Mouse (Mus musculus): ENCODE data around the gene Tmcc2. TPM values are rescaled to one million over a fixed set of nuclear protein-coding genes. Genes with fewer than 3 reads are reported as not detected.

The Tmcc2 gene
- polyA plus RNA-seq, 1 experiment from 2014 or later = 154 TPM

DNA sequence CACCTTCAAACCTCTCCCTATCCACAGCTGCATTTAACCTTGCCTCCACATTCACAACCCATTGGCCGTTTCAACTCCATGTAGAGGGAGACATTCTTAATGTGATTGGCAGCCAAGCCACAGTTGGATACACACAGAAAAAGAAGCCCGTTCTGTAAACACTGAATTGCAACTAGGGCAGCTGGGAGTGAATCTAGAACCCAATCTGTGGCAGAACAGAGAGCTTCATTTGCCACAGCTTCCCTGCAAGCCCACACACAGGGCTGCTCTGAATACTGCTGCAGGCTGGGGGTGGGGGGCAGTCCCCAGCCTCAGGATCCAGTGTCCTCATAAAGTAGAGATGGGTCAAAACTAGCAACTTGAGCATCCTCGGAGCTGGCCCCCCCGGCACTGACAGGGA is 4.8 kb downstream of the Tmcc2 start:
- peaks cover 7% of the 10 kb centered on the region for H3K27me3 ChIP-seq (ENCODE audit: insufficient read depth, low read length)
- ATAC-seq (no peak), DNase-seq (no peak)
- no peak overlapping the region for H3K9ac ChIP-seq (replicated peaks)
- WGBS (ENCODE audit: insufficient replicate concordance) = 78% methylated on average over 4 of the region's 4 CpGs
- TF ChIP-seq CTCF (IDR thresholded peaks at IDR 0.05; ENCODE audit: low read depth) (no peak), EP300 (IDR thresholded peaks at IDR 0.05; ENCODE audit: low read depth) (no peak)
- peak overlapping the region; percentile 90 for H3K4me2 ChIP-seq (ENCODE audit: low read depth, low read length)
- peaks cover 5% of the 10 kb centered on the region for H3K36me3 ChIP-seq (replicated peaks; ENCODE audit: insufficient read depth, low read length)
- no peak overlapping the region for H3K27ac ChIP-seq (ENCODE audit: low read depth)
- no peaks in the 10 kb centered on the region for H3K9me3 ChIP-seq (ENCODE audit: low read length)
- H3K4me3 ChIP-seq (ENCODE audit: low read depth, low read length) = 0 out of 2 replicates have a peak overlapping the region, but pooled peaks have one; percentile 24
- peaks cover 31% of the 10 kb centered on the region for H3K4me1 ChIP-seq (ENCODE audit: insufficient read depth)

DNA sequence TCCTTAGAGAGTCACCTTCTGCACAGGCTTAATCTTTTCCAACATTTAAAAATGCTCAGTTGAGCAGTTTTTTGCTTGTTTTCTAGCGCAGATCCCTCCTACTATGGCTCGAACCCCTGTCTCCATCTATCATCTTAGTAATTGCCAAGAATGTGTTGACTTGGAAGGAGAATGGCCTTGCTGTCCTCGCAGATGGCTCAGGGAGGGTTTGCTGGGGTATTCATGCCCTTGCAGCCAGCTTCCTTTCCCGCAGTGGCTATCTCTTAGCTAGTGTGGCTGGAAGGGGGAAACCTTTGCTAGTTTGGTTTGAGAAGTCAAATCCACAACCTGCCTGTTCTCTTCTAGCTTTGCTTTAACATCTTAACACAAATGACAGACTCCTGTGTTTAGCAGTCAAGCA is 5.4 kb downstream of the Tmcc2 start:
- H3K9me3 ChIP-seq (ENCODE audit: low read length) = no peaks in the 10 kb centered on the region
- no peak for ATAC-seq
- peaks cover 26% of the 10 kb centered on the region for H3K4me1 ChIP-seq (ENCODE audit: insufficient read depth)
- peak overlapping the region; percentile 90 for H3K4me2 ChIP-seq (ENCODE audit: low read depth, low read length)
- no peak for DNase-seq
- no peak overlapping the region for H3K9ac ChIP-seq (replicated peaks)
- H3K27ac ChIP-seq (ENCODE audit: low read depth) = no peak overlapping the region; the same call in 1 of the 2 replicates
- 77% methylated on average over 4 of the region's 4 CpGs for WGBS (ENCODE audit: insufficient replicate concordance)
- H3K27me3 ChIP-seq (ENCODE audit: insufficient read depth, low read length) = peaks cover under 1% of the 10 kb centered on the region
- TF ChIP-seq CTCF (IDR thresholded peaks at IDR 0.05; ENCODE audit: low read depth) (no peak), EP300 (IDR thresholded peaks at IDR 0.05; ENCODE audit: low read depth) (no peak)
- no peak overlapping the region for H3K4me3 ChIP-seq (ENCODE audit: low read depth, low read length)
- peaks cover 5% of the 10 kb centered on the region for H3K36me3 ChIP-seq (replicated peaks; ENCODE audit: insufficient read depth, low read length)

DNA sequence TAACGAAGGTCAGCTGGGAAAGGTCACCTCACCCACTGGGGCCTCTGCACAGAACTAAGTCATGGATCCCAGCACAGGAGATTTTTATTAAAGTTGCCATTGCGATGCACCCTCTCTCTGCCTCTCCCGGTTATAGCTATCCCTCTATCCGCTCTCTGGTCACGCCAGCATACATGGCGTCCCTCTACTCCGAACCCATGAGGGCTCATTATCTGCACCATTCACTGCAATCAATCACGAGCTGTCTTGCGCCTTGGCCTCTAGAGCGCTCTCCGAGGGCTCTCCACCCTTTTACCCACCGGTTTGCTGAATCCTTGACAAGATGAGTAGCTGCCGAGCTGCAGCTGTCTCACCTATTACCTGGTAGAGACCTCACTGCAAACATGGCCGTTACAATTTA is 5.8 kb downstream of the Tmcc2 start:
- Histone ChIP-seq H3K4me3 (ENCODE audit: low read depth, low read length) (no peak overlapping the region), H3K27ac (ENCODE audit: low read depth) (no peak overlapping the region; the same call in 1 of the 2 replicates), H3K9me3 (ENCODE audit: low read length) (no peaks in the 10 kb centered on the region), H3K36me3 (replicated peaks; ENCODE audit: insufficient read depth, low read length) (peaks cover 5% of the 10 kb centered on the region), H3K4me2 (ENCODE audit: low read depth, low read length) (peak overlapping the region; percentile 90), H3K4me1 (ENCODE audit: insufficient read depth) (peaks cover 26% of the 10 kb centered on the region), H3K27me3 (ENCODE audit: insufficient read depth, low read length) (no peaks in the 10 kb centered on the region), H3K9ac (replicated peaks) (no peak overlapping the region)
- DNase-seq (no peak), ATAC-seq (no peak)
- WGBS (ENCODE audit: insufficient replicate concordance) = 69% methylated on average over 14 of the region's 14 CpGs
- TF ChIP-seq CTCF (IDR thresholded peaks at IDR 0.05; ENCODE audit: low read depth) (no peak), EP300 (IDR thresholded peaks at IDR 0.05; ENCODE audit: low read depth) (no peak)

DNA sequence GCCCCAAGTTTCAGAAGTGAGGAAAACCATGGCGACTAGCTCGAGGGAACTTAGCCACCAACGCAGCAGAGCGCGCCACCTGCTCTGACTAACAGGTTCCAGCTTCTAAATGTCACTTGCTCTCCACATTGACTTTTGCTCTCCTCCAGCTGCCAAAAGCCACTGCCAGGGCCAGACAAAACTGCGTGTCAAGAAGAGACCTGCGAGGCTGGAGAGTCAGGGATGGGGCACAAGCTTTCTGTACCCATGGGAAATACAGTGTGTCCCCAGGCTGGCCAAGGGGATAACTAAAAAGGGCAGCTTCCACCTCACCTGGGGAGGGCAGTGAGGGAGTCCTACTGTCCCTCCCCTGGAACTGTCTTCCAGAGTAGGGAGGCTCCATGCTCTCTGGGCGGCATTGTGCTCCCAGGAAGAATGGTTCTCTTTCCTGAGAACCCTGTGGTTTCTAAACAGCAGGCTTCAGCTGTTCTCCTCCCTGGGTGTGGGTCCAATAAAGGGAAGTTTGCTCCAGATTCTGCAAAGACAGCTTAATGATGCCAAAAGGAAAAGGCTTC is 7.0 kb downstream of the Tmcc2 start:
- Histone ChIP-seq H3K9me3 (ENCODE audit: low read length) (no peaks in the 10 kb centered on the region), H3K9ac (replicated peaks) (no peak overlapping the region), H3K27ac (ENCODE audit: low read depth) (no peak overlapping the region), H3K36me3 (replicated peaks; ENCODE audit: insufficient read depth, low read length) (peaks cover 5% of the 10 kb centered on the region), H3K4me3 (ENCODE audit: low read depth, low read length) (no peak overlapping the region), H3K27me3 (ENCODE audit: insufficient read depth, low read length) (no peaks in the 10 kb centered on the region), H3K4me1 (ENCODE audit: insufficient read depth) (peaks cover 26% of the 10 kb centered on the region), H3K4me2 (ENCODE audit: low read depth, low read length) (no peak overlapping the region)
- TF ChIP-seq CTCF (IDR thresholded peaks at IDR 0.05; ENCODE audit: low read depth) = no peak
- TF ChIP-seq EP300 (IDR thresholded peaks at IDR 0.05; ENCODE audit: low read depth) = no peak
- WGBS (ENCODE audit: insufficient replicate concordance) = 79% methylated on average over 8 of the region's 8 CpGs
- DNase-seq = no peak
- no peak for ATAC-seq

DNA sequence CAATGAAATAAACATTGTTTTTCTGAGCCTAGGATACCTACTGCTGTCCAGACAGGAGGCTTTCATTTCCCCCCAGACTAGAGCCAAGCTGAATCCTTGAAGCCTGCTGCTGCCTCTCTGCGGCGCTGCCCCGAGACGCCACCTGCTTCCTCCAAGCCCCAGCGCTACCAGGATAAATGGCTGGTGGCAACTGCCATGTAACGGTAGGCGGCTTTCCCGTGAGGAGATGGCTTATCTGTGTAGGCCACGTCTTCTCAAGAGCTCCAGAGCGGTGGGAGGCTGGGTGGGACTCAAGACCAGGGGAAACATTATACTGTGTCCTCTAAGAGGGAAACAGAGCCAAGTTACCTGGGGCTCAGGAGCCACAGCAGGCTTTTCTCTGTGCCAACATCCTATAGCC is 9.2 kb downstream of the Tmcc2 start:
- H3K4me3 ChIP-seq (ENCODE audit: low read depth, low read length) = peak overlapping the region; percentile 29
- no peaks in the 10 kb centered on the region for H3K27me3 ChIP-seq (ENCODE audit: insufficient read depth, low read length)
- H3K9ac ChIP-seq (replicated peaks) = peak overlapping the region; percentile 36
- no peaks in the 10 kb centered on the region for H3K9me3 ChIP-seq (ENCODE audit: low read length)
- peak overlapping the region; percentile 59 for H3K4me2 ChIP-seq (ENCODE audit: low read depth, low read length)
- DNase-seq = peak; percentile 58
- ATAC-seq = peak; percentile 79
- H3K27ac ChIP-seq (ENCODE audit: low read depth) = peak overlapping the region; percentile 68
- TF ChIP-seq EP300 (IDR thresholded peaks at IDR 0.05; ENCODE audit: low read depth) (peak; percentile 91), CTCF (IDR thresholded peaks at IDR 0.05; ENCODE audit: low read depth) (peak; percentile 27; the same call in 1 of the 2 replicates)
- H3K36me3 ChIP-seq (replicated peaks; ENCODE audit: insufficient read depth, low read length) = peaks cover 5% of the 10 kb centered on the region
- H3K4me1 ChIP-seq (ENCODE audit: insufficient read depth) = peaks cover 25% of the 10 kb centered on the region
- WGBS (ENCODE audit: insufficient replicate concordance) = 36% methylated on average over 10 of the region's 10 CpGs

DNA sequence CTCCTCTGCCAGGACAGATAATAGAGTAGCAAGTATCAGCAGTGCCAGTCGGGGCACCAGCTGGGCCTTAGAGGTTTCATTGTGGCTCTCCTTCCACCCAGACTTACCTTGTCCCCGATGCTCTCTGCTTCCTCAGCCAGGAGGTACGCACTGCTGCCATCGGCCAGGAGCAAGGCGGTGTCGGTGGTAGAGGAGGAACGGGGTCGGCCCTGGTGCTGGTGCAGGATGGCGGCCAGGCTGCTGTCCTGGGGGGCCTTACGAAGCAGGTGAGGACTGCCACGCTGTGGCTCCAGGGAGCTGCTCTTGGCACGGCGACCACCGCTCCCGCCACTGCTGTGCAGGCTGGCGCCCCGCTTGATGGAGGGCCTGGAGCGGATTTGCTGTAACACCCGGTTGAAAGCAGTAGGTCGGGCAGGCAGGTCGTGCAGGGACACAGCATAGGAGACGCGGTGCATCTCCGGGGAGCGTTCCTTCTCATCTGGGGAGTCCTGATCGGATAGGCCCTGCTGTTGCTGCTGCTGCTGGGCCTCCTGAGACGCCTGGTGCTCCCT is 10.5 kb downstream of the Tmcc2 start:
- DNase-seq = no peak
- 84% methylated on average over 27 of the region's 27 CpGs for WGBS (ENCODE audit: insufficient replicate concordance)
- Histone ChIP-seq H3K4me3 (ENCODE audit: low read depth, low read length) (no peak overlapping the region), H3K27me3 (ENCODE audit: insufficient read depth, low read length) (no peaks in the 10 kb centered on the region), H3K4me1 (ENCODE audit: insufficient read depth) (peaks cover 28% of the 10 kb centered on the region), H3K9ac (replicated peaks) (no peak overlapping the region), H3K27ac (ENCODE audit: low read depth) (no peak overlapping the region), H3K9me3 (ENCODE audit: low read length) (no peaks in the 10 kb centered on the region), H3K4me2 (ENCODE audit: low read depth, low read length) (peak overlapping the region; percentile 59; the same call in 1 of the 2 replicates), H3K36me3 (replicated peaks; ENCODE audit: insufficient read depth, low read length) (peaks cover 5% of the 10 kb centered on the region)
- no peak for TF ChIP-seq EP300 (IDR thresholded peaks at IDR 0.05; ENCODE audit: low read depth)
- no peak for TF ChIP-seq CTCF (IDR thresholded peaks at IDR 0.05; ENCODE audit: low read depth)
- no peak for ATAC-seq
